Mouse (Mus musculus) embryonic stem cell, embryonic (primary cell): ENCODE measurements around the gene Homer1.

Experiments used
- CTCF ChIA-PET, 4 experiments: fragments of 300-600 bp in 2 of 4; fragments of 350-600 bp in 2 of 4; sonication (Branson Sonifier 250); formaldehyde crosslinking; loops; one replicate each; lab custom pipeline; 2022; ENCODE audit warnings: inconsistent platforms in 2 of 4; lab: Charles Lee
- POLR2A ChIA-PET, 4 experiments: fragments of 300-600 bp in 2 of 4; fragments of 350-600 bp in 2 of 4; sonication (Branson Sonifier 250); formaldehyde crosslinking; loops; one replicate each; lab custom pipeline; 2022; ENCODE audit warnings: antibody characterized with exemption in 4 of 4, inconsistent platforms in 1 of 4; lab: Charles Lee

Homer1 gene

GRCm38 (mm10) chr13:93440167-93440566, 140.7 kb downstream of the Homer1 start:
- POLR2A ChIA-PET: no interaction called here
- CTCF ChIA-PET: interaction anchor here in 2 of 4 experiments (0.5 to 0.6 kb wide), 2 partner anchors 173 to 280 kb away, joined by 3 read pairs; no protein-coding TSS in a partner anchor

GRCm38 (mm10) chr13:93453275-93453674, 153.8 kb downstream of the Homer1 start:
- ChIA-PET CTCF (no interaction called here), POLR2A (no interaction called here)
